Mouse (Mus musculus) heart, embryonic 12.5 days (tissue): ENCODE data around the gene Cdkn1a. TPM values are rescaled to one million over a fixed set of nuclear protein-coding genes. Genes with fewer than 3 reads are reported as not detected.

Source experiments
- ATAC-seq: fragments of 200-750 bp; cut with Nextera tagmentation; 2 replicates; pipeline ENCODE4 v1.8.0; 2017; ENCODE audit warnings: moderate TSS enrichment, moderate library complexity; ENCODE audit not compliant: insufficient number of reproducible peaks, low FRiP score
- H3K27ac ChIP-seq: fragments of 300-500 bp; sonication (generic); 2 replicates; pipeline ENCODE4 v1.5.1; 2016; ENCODE audit warnings: mild to moderate bottlenecking, moderate library complexity; ENCODE audit not compliant: poor library complexity, severe bottlenecking
- H3K27me3 ChIP-seq: fragments of 300-500 bp; sonication (generic); replicated peaks from 2 replicates; pipeline ENCODE4 v1.6.1; 2016; ENCODE audit warnings: mild to moderate bottlenecking, moderate library complexity
- H3K36me3 ChIP-seq: fragments of 300-500 bp; sonication (generic); 2 replicates; pipeline ENCODE4 v1.6.1; 2016; ENCODE audit warnings: mild to moderate bottlenecking, moderate library complexity
- H3K4me1 ChIP-seq: fragments of 300-500 bp; sonication (generic); replicated peaks from 2 replicates; pipeline ENCODE4 v1.6.1; 2016; ENCODE audit warnings: mild to moderate bottlenecking
- H3K4me2 ChIP-seq: fragments of 300-500 bp; sonication (generic); 2 replicates; pipeline ENCODE4 v1.6.1; 2016; ENCODE audit warnings: mild to moderate bottlenecking, moderate library complexity
- H3K4me3 ChIP-seq: fragments of 300-500 bp; sonication (generic); 2 replicates; pipeline ENCODE4 v1.5.1; 2016; ENCODE audit warnings: mild to moderate bottlenecking
- H3K9ac ChIP-seq: fragments of 300-500 bp; sonication (generic); 2 replicates; pipeline ENCODE4 v1.6.1; 2016; ENCODE audit warnings: mild to moderate bottlenecking, moderate library complexity
- H3K9me3 ChIP-seq: fragments of 300-500 bp; sonication (generic); replicated peaks from 2 replicates; pipeline ENCODE4 v1.6.1; 2016; ENCODE audit warnings: mild to moderate bottlenecking, moderate library complexity
- WGBS: fragments of 180-500 bp; shearing (Covaris S2); methylation state at CpG from one replicate; pipeline ENCODE4 v1.1.7; 2016; 5-methylcytosine and 5-hydroxymethylcytosine counted together
- polyA plus RNA-seq: library from polyadenylated mRNA; unstranded; fragments of >200 nt; fragmentation: Nextera tagmentation; extraction: Ambion mirVana; gene quantifications from 2 replicates; pipeline ENCODE4 v1.2.1, GENCODE M21; 2016

The Cdkn1a gene
- polyA plus RNA-seq, 1 experiment from 2014 or later, result 45.3 TPM

DNA sequence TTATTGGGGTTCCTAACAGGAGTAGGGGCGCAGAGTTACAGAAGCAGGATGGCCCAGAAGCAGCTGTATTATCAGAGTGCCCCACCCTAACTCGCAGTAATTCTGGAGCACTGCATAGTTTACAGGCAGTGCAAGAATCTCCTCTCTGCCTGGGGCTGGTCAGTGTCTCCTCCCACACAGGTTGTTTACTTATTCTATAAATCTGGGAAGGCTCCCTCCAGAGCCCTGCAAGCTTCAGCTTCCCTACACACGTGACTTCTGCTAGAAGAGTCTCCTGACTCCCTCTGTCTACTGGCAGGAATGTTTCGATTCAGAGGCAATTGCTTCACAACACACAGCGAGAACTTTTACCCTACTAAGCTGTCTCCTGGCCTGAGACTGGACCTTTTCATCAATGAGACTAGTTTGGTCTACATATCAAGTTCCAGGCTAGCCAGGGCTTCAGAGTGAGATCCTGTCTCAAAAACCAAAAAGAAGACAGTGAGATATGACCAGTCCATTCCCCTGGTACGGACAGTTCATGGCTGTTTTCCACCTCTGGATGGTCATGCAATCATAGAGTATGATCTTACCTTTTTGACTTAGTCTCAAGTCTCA, 32.9 kb downstream of the Cdkn1a start:
- Histone ChIP-seq H3K9me3 (no peaks in the 10 kb centered on the region), H3K4me2 (no peak overlapping the region), H3K4me3 (no peak overlapping the region), H3K27me3 (0 out of 2 replicates have a peak, but pooled peaks cover 3% of the 10 kb centered on the region), H3K36me3 (no peaks in the 10 kb centered on the region), H3K4me1 (0 out of 2 replicates have a peak, but pooled peaks cover 3% of the 10 kb centered on the region), H3K27ac (no peak overlapping the region), H3K9ac (no peak overlapping the region)
- 63% methylated on average over 6 of the region's 6 CpGs for WGBS
- no peak for ATAC-seq

DNA sequence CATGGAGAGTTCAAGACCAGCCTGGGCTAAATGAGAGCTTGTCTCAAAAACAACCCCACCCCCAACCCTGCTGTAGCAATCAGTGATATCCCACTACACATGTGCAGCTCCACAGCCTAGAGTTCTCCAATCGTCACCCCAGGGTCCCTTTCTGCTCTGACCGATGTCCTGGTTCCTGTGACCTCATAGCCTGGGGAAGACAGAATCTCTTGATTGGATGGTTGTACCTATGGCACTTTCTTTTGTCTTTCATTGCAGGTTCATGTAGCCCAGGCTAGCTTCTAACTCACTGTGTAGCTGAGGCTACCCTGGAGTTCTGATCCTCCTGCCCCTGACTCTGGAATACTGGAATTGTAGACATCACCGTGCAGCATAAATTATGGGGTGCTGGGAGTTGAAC, 35.8 kb downstream of the Cdkn1a start:
- H3K9me3 ChIP-seq, result no peaks in the 10 kb centered on the region
- H3K36me3 ChIP-seq, result no peaks in the 10 kb centered on the region
- H3K27me3 ChIP-seq, result no peaks in the 10 kb centered on the region
- no peak overlapping the region for H3K27ac ChIP-seq
- ATAC-seq, result no peak
- no peak overlapping the region for H3K9ac ChIP-seq
- no peaks in the 10 kb centered on the region for H3K4me1 ChIP-seq
- H3K4me3 ChIP-seq, result no peak overlapping the region
- 81% methylated on average over 3 of the region's 3 CpGs for WGBS
- no peak overlapping the region for H3K4me2 ChIP-seq

DNA sequence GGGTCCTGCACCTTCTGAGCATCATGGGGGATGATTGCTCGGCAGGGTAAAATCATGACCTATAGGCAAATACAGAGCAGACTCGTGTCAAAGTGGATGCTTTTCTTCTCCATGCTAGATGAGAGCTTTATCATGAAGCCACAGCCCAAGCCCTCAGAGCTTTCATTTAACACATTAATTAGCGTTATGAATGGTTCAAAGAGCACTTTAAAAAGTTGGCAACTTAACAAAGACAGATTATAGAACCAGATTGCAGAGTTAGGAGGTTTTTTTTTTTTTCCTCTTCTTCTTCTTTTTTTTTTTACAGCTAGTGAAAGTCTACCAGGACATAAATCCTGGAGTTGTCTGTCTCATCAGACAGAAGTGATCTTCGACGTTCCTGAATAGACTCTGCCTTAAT, 38.6 kb downstream of the Cdkn1a start:
- H3K4me3 ChIP-seq, result no peak overlapping the region
- no peaks in the 10 kb centered on the region; the same call in 1 of the 2 replicates for H3K27me3 ChIP-seq
- 61% methylated on average over 5 of the region's 5 CpGs for WGBS
- H3K27ac ChIP-seq, result no peak overlapping the region
- no peaks in the 10 kb centered on the region for H3K36me3 ChIP-seq
- ATAC-seq, result no peak
- H3K4me2 ChIP-seq, result no peak overlapping the region
- H3K4me1 ChIP-seq, result no peaks in the 10 kb centered on the region
- H3K9ac ChIP-seq, result no peak overlapping the region
- H3K9me3 ChIP-seq, result no peaks in the 10 kb centered on the region

DNA sequence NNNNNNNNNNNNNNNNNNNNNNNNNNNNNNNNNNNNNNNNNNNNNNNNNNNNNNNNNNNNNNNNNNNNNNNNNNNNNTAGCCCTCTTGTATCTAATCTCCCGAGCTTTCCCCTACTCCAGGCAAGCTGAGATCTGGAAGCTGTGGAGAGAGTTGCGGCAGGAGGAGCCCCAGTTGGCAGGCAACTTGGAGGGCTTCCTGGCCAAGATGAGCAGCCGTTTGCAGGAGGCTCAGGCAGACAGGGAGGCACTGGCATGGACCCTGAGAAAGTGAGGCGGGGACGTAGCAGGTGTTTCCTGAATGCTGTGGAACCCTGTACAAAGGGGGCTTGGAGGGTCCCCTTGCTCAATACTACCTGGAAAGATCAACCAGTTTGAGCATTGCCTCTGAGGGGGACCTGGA, 44.3 kb downstream of the Cdkn1a start:
- no peak overlapping the region for H3K4me2 ChIP-seq
- no peak for ATAC-seq
- H3K4me3 ChIP-seq, result no peak overlapping the region
- no peak overlapping the region for H3K9ac ChIP-seq
- no peaks in the 10 kb centered on the region for H3K9me3 ChIP-seq
- H3K27ac ChIP-seq, result no peak overlapping the region
- H3K36me3 ChIP-seq, result no peaks in the 10 kb centered on the region
- H3K4me1 ChIP-seq, result no peaks in the 10 kb centered on the region
- 49% methylated on average over 5 of the region's 5 CpGs for WGBS
- H3K27me3 ChIP-seq, result no peaks in the 10 kb centered on the region; the same call in 1 of the 2 replicates

DNA sequence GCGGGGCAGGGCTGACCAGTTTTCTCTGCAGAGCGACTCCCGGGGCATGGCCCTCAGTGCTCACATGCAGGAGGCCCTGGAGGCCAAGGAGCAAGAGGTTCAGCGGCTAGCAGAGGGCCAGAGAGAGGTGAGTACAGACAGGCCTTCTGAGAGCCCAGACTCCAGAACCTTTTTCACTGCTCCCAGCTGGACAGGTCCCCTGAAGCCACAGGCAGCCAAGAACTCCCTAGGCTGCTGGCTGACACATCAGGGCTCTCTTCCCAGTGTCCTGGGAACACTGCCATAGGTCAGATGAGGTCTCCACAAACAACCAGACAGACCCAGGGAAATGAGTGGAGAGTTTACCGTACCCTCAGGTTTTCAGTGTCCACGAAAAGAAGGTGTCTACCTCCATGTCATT, 45.5 kb downstream of the Cdkn1a start:
- H3K9me3 ChIP-seq, result no peaks in the 10 kb centered on the region
- no peaks in the 10 kb centered on the region; the same call in 1 of the 2 replicates for H3K27me3 ChIP-seq
- H3K4me1 ChIP-seq, result no peaks in the 10 kb centered on the region
- WGBS, result 67% methylated on average over 6 of the region's 6 CpGs
- no peak for ATAC-seq
- no peak overlapping the region for H3K27ac ChIP-seq
- H3K4me3 ChIP-seq, result no peak overlapping the region
- no peaks in the 10 kb centered on the region for H3K36me3 ChIP-seq
- H3K4me2 ChIP-seq, result no peak overlapping the region
- H3K9ac ChIP-seq, result no peak overlapping the region

DNA sequence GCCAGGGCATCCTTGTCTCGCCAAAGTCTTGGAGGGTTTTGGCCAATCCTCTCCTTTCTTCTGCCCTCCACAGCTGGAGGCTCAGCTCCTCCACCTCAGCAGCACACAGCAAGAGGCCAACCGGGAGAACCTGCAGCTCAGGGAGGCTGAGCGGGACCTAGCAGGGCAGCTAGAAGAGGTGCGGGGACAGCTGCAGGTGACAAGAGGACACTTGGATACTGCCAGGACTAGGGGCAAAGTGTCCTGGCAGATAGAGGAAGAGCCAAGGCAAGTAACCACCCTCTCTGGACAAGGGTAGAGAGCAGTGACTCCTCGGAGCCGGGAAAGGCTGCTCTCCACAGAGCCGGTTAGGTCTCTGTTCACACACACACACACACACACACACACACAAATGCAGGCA, 47.1 kb downstream of the Cdkn1a start:
- no peak for ATAC-seq
- H3K9me3 ChIP-seq, result no peaks in the 10 kb centered on the region
- no peak overlapping the region for H3K4me3 ChIP-seq
- no peaks in the 10 kb centered on the region for H3K36me3 ChIP-seq
- H3K4me2 ChIP-seq, result no peak overlapping the region
- 76% methylated on average over 7 of the region's 7 CpGs for WGBS
- H3K9ac ChIP-seq, result no peak overlapping the region
- no peak overlapping the region for H3K27ac ChIP-seq
- no peaks in the 10 kb centered on the region; the same call in 1 of the 2 replicates for H3K27me3 ChIP-seq
- H3K4me1 ChIP-seq, result no peaks in the 10 kb centered on the region

DNA sequence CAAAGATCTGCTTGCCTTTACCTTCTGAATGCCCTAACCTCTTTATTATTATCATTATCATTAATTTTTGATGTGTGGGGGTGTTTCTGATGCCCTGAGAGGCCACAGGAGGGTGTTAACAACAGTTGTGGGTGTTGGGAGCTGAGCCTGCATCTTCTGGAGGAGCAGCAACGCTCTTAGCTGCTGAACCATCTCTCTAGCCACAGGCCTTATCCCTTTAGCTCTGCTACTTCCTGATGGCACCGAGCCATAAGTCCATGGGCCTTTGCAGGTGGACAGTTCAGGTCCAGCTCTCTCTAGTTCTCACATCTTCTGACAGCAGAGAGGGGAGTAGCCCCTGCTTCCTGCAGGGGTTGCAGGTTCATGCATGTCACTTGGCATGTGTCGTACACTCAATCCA, 50.8 kb downstream of the Cdkn1a start:
- H3K27me3 ChIP-seq, result no peaks in the 10 kb centered on the region
- H3K9ac ChIP-seq, result no peak overlapping the region
- no peaks in the 10 kb centered on the region for H3K36me3 ChIP-seq
- H3K4me1 ChIP-seq, result 0 out of 2 replicates have a peak, but pooled peaks cover 6% of the 10 kb centered on the region
- 80% methylated on average over 3 of the region's 3 CpGs for WGBS
- no peak for ATAC-seq
- H3K27ac ChIP-seq, result no peak overlapping the region
- H3K4me2 ChIP-seq, result no peak overlapping the region
- 0 out of 2 replicates have a peak, but pooled peaks cover 4% of the 10 kb centered on the region for H3K9me3 ChIP-seq
- H3K4me3 ChIP-seq, result no peak overlapping the region

DNA sequence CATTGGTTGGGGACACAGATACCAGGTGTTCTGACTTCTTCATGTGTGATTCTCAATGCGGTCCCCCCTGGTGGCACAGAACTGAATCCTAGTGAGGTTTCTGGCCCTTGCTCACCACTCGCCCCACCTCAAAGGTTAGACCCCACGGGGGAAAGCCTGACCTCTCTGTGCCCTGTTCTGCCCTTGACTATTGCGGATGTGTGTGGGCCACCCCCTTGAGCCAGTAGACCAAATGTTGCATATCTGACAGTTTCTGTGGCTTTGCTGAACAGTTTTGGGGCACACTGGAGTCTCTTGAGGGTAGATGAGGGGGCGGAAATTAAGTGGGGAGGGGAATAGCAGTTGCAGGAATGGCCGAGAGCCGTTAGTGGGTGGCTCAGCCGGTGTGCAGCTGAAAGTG, 52.5 kb downstream of the Cdkn1a start:
- no peak overlapping the region for H3K9ac ChIP-seq
- no peak overlapping the region for H3K27ac ChIP-seq
- ATAC-seq, result no peak
- 80% methylated on average over 8 of the region's 8 CpGs for WGBS
- H3K4me3 ChIP-seq, result no peak overlapping the region
- H3K27me3 ChIP-seq, result no peaks in the 10 kb centered on the region
- peaks cover 15% of the 10 kb centered on the region; the same call in 1 of the 2 replicates for H3K4me1 ChIP-seq
- H3K36me3 ChIP-seq, result no peaks in the 10 kb centered on the region
- 0 out of 2 replicates have a peak, but pooled peaks cover 4% of the 10 kb centered on the region for H3K9me3 ChIP-seq
- no peak overlapping the region for H3K4me2 ChIP-seq

DNA sequence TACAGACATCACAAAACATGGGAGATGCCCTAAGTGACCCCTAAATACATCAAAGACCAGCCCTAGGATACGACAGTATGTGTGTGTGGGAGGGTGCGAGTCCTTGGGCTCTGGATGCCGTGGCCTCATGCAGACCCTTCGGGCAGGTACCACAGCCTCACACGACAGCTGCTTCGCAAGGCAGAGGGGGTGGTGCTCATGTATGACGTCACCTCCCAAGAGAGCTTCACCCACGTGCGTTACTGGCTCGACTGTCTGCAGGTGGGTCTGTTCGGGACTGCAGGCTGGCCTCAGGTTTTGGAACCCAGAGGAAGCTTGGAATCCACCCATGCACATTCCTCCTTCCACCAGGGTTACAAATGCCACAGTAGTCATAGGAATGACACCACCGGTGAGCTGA, 54.3 kb downstream of the Cdkn1a start:
- WGBS, result 85% methylated on average over 12 of the region's 12 CpGs
- 0 out of 2 replicates have a peak, but pooled peaks cover 4% of the 10 kb centered on the region for H3K9me3 ChIP-seq
- no peaks in the 10 kb centered on the region for H3K27me3 ChIP-seq
- H3K4me2 ChIP-seq, result no peak overlapping the region
- H3K4me1 ChIP-seq, result peaks cover 15% of the 10 kb centered on the region; the same call in 1 of the 2 replicates
- no peak overlapping the region for H3K27ac ChIP-seq
- no peaks in the 10 kb centered on the region for H3K36me3 ChIP-seq
- no peak overlapping the region for H3K4me3 ChIP-seq
- ATAC-seq, result no peak
- no peak overlapping the region for H3K9ac ChIP-seq

DNA sequence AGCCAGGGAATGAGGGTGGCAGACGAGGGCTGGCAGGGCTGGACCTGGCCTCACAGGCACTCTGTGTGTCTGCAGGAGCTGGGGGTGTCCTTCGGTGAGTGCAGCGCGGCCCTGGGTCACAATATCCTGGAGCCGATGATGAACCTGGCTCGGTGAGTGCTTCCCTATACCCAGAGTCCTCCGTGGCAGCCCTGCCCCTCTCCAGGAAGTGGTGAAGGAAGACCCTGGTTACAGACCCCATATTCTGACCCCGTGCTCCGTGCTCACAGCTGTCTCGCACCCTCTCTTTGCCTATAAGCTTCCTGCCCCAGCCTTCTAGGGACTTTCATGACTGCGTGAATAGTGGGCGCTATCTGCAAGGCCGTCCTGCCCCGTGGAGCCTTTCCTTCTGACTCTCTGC, 56.5 kb downstream of the Cdkn1a start:
- ATAC-seq, result no peak

DNA sequence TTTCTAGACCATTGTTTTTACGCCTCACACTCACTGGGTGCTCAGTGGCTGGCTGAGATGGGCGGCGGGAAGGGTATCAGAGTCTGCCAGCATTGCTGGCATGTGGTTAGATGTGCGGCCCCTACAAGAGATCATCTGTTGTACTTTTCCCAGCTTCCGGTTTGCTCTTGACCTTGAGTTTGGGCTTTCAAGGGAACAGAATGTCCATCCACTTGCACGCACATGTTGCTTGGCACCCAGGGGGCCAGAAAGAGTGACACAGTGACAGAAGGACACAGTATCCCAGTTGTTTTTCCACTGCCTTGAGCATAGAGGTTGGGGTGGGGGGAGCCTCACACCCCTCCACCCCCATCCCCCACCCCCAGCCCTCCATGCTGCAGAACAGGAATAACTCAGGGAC, 57.0 kb downstream of the Cdkn1a start:
- Histone ChIP-seq H3K27me3 (no peaks in the 10 kb centered on the region), H3K9me3 (0 out of 2 replicates have a peak, but pooled peaks cover 4% of the 10 kb centered on the region), H3K4me3 (no peak overlapping the region), H3K27ac (no peak overlapping the region), H3K4me1 (peaks cover 15% of the 10 kb centered on the region; the same call in 1 of the 2 replicates), H3K9ac (no peak overlapping the region), H3K4me2 (no peak overlapping the region), H3K36me3 (no peaks in the 10 kb centered on the region)
- no peak for ATAC-seq
- 74% methylated on average over 6 of the region's 6 CpGs for WGBS

More for the DNA sequence above, 56.5 kb downstream of the Cdkn1a start:
- Histone ChIP-seq H3K9ac (no peak overlapping the region), H3K36me3 (no peaks in the 10 kb centered on the region), H3K9me3 (0 out of 2 replicates have a peak, but pooled peaks cover 4% of the 10 kb centered on the region), H3K27ac (no peak overlapping the region), H3K27me3 (no peaks in the 10 kb centered on the region), H3K4me3 (no peak overlapping the region), H3K4me2 (no peak overlapping the region), H3K4me1 (peaks cover 15% of the 10 kb centered on the region; the same call in 1 of the 2 replicates)
- WGBS, result 67% methylated on average over 14 of the region's 14 CpGs

DNA sequence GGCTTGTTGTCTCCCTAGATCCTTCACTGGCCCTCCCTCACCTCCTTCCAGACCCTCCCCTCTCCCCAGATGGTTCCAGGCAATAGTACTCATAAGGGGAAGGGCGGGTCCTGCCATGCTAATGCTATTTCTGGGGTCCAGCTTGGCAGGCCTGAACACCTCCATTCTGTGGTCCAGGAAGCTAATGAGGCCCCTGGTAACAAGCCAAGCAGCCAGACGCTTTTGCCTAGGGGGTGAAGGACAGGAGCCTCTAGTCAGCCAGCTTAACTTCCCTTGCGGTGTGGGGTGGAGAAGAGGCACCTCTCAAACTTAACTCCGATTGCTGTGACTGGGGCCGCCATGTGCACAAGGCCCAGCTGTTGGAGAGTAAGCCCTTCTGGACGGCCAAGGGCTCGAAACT, 59.0 kb downstream of the Cdkn1a start:
- no peak for ATAC-seq
- Histone ChIP-seq H3K4me2 (no peak overlapping the region), H3K9ac (no peak overlapping the region), H3K36me3 (no peaks in the 10 kb centered on the region), H3K27me3 (no peaks in the 10 kb centered on the region), H3K4me1 (peaks cover 9% of the 10 kb centered on the region; the same call in 1 of the 2 replicates), H3K27ac (no peak overlapping the region), H3K4me3 (no peak overlapping the region), H3K9me3 (0 out of 2 replicates have a peak, but pooled peaks cover 4% of the 10 kb centered on the region)
- WGBS, result 70% methylated on average over 7 of the region's 7 CpGs
